Mouse (Mus musculus): ENCODE results near the gene Itgb3. TPM values are rescaled to one million over a fixed set of nuclear protein-coding genes. Genes with fewer than 3 reads are reported as not detected.

Gene Itgb3
- polyA plus RNA-seq (2017; shearing (Covaris generic)), result 10 to 100 TPM; 13.9 to 41.4 TPM

DNA sequence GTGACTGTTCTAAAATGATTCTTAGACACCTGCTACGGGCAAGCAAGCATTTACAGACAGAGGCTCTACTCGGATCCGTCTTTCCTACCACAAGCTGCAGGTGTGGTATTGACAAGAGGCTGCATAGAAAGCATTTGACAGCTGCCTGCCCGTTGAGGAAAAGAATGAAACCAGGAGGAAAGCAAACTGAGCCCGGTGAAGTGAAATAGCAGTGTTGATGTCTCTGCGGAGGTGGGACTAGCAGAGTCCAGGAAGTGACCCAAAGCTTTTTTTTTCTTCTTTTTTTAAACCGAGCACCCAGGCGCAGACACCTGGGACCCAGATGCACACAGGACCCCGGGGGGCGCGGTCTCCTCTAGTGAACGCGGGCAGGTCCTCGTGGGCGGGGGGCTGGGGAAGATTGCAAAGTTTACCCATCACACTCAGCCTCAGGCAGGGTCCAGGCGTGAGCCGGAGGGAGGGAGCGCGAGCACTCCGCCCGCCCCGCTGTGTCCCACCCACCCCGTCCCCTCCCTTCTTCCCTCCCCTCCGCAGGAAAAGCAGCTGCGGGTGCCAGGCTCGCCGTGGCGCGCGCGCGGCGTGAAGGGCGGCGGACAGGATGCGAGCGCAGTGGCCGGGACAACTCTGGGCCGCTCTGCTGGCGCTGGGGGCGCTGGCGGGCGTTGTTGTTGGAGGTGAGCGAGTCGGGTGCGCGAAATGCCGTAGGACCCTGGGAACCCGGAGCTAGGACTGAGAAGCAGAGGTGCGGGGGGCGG lies at the start of gene Itgb3:
TSS of gene Itgb3 (plus strand) at position 510 of the 755 bp plus-strand sequence.

GRCm38 (mm10) chr11:104685548-104685947 lies 77.7 kb downstream of the Itgb3 start, which contains the start of gene Gm11639:
Gm11639 (plus strand) TSS chr11:104685707.

Other genes with a start within 250 kb of the Itgb3 start
- gene Kansl1, start 139.1 kb upstream of the Itgb3 start, polyA plus RNA-seq (2017; shearing (Covaris generic)), result 10 to 100 TPM; 75.2 to 85.4 TPM
- gene Cdc27, start 57.4 kb upstream of the Itgb3 start, polyA plus RNA-seq (2017; shearing (Covaris generic)), result 10 to 100 TPM; 25.4 to 28.4 TPM
- gene Myl4, start 57.3 kb upstream of the Itgb3 start, polyA plus RNA-seq (2017; shearing (Covaris generic)), result 1 to 10 TPM; 4.6 to 6.4 TPM
- gene Gm11639, start 77.7 kb downstream of the Itgb3 start, polyA plus RNA-seq (2017; shearing (Covaris generic)), result 1 to 10 TPM in 1 of 2 experiments, under 1 TPM in 1; 0.17 to 1.2 TPM

Data from inflammation-experienced regulatory T-cells (primary cell).